Mouse (Mus musculus) adrenal gland, adult (tissue): ENCODE results near the gene Taf6l.

Source experiments
- DNase-seq, 2 experiments: peaks; one replicate each; pipeline ENCODE4 v3.0.0; 2022 to 2023; ENCODE audit warnings: low spot score in 1 of 2; ENCODE audit not compliant: inconsistent age in 2 of 2

Gene Taf6l

GRCm38 (mm10) chr19:8798264-8798946 is 12.2 kb upstream of the Taf6l start, which contains the start of gene Polr2g:
Gene Polr2g, minus strand, starts transcription at chr19:8798577.
- DNase-seq: peak; percentile 94 to 97

- DNase-seq: no peak
Observed at GRCm38 (mm10) chr19:8790171-8790570, 4.0 kb upstream of the Taf6l start.

- DNase-seq: peak in 1 of 2 experiments; percentile 47
Observed at GRCm38 (mm10) chr19:8789171-8789570, 3.0 kb upstream of the Taf6l start.

DNA sequence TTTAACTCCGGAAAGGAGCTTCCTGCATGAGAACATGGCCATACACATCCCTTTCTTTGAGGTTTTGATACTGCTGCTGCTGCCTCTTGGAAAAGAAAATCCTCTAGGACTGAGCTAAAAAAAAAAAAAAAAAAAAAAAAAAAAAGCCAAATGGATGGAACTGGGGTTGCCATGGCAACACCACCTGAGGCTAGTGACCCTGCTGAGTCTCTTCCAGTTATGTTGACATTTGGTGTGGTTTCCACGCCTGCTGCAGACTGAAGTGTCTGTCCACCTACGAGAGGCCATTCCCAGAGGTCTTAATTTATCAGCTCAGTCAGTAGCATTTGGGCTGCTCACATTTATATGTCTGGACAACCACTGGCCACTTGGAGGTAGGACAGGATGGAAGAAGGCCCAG is 2.3 kb upstream of the Taf6l start:
- DNase-seq: no peak

DNA sequence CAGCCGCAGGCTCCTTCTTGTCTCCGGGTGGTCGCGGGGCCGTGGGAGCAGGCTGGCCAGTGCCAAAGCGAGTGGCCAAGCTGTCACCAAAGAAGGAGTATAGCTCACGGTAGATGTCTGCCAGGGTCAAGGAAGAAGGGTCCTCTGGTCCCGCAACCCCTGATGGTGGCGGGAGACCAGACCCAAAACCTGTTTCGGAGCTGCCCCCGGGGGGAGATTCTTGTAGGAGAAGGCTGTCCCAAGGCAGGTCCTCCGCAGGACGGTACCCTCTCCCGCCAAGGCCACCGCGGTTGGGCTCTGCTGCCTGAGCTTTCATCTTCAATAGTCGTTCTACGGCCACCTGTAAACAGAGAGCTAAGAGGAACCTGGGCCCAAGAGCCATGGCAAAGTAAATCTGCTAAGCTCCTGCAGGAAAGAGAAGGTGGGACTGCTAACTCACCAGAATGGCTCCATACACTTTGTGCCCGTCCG is 11.2 kb downstream of the Taf6l start:
- DNase-seq: peak; percentile 61 to 82

GRCm38 (mm10) chr19:8774086-8774835 is 12.0 kb downstream of the Taf6l start, which contains the start of gene Tmem179b:
Gene Tmem179b, minus strand, starts transcription at chr19:8774467.
- DNase-seq: peak; percentile 96 to 99

- DNase-seq: peak in 1 of 2 experiments; percentile 54
Observed at GRCm38 (mm10) chr19:8773409-8773808, 12.8 kb downstream of the Taf6l start.

DNA sequence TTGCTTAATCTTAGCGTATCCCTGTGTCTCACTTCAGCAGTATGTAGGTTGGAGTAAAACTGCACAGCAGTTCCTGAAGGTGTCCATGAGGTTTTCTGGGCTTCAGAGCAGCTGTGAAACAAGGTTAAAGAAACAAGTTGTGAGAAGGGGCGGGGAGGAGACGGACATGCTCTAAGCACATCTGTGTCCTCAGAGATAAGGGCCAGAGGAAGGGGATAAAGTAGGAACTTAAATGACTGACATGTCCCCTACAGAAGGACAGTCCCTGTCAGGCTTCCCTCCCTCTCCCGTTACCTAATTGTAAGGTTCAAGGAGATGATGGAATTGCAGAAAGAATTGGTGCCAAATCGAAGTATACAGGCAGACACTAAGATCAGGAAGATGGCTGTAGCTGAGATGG is 13.2 kb downstream of the Taf6l start:
- no peak for DNase-seq

DNA sequence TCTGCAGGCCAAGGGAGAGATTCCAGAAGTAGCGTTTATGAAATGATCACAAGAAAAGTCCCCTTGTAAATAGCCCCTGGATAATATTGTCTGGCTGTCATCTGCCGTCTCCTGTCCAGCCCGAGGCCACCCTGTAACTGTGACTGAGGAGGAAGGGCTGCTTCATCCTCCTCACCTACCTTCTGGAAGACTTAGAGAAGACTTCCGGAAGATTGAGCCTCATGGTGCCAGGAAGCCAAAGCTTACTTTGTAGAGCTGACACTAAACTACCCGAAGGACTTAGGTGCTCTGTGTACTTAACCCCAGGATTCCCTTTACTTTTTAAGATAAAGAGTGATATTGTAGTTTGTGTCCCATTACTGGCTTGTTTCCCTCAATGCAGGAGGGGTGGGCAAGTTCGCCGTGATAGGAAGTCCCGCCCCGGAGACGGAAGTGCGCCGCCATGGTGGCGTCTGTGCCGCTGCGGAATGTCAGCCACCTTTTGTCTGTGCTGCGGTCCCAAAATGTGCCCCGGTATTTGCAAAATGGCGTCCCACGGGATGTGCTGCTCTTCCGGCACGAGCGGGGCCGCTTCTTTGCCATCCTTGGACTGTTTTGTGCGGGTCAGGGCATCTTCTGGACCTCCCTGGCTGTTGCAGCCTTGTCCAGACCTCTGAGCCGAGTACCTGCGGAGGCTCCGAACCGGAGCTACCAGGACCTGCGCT is 15.5 kb downstream of the Taf6l start, which contains the start of gene Tmem223:
Tmem223 (plus strand) TSS at position 430 of the 704 bp plus-strand sequence.
- DNase-seq: peak; percentile 86 to 95

DNA sequence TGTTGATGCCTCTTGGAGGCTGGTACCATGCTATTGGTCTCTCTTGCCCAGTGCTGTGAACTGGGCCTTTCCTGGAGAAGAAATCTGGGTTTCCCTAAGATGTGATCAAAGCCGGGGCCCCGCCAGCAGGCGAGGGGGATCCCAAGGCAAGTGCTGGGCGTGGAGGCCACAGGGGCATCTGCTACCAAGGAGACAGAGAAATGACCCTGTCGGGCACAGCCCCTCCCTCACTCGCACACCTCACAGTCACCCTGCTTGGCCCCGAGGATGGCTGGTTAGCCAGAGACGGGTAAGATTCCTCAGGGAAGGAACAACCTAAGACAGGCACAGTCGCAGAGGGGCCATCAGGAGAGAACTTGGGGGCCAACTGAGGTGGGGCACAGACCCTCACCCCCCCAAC is 20.7 kb downstream of the Taf6l start:
- DNase-seq: no peak

- no peak for DNase-seq
Observed at GRCm38 (mm10) chr19:8763276-8763675, 22.9 kb downstream of the Taf6l start.

DNA sequence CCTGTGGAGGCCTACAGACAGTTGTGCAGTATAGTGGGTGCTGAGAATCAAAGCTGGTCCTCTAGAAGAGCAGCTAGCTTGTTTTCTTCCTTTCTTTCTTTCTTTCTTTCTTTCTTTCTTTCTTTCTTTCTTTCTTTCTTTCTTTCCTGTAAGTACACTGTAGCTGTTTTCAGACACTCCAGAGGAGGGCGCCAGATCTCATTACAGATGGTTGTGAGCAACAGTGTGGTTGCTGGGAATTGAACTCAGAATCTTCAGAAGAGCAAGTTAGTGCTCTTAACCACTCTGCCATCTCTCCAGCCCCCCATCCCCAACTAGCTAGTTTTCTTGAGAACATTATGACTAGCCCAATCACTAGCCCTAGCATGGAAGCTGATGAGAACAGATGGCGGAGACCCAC is 25.5 kb downstream of the Taf6l start:
- no peak for DNase-seq

GRCm38 (mm10) chr19:8758899-8759298 is 27.3 kb downstream of the Taf6l start:
- no peak for DNase-seq

DNA sequence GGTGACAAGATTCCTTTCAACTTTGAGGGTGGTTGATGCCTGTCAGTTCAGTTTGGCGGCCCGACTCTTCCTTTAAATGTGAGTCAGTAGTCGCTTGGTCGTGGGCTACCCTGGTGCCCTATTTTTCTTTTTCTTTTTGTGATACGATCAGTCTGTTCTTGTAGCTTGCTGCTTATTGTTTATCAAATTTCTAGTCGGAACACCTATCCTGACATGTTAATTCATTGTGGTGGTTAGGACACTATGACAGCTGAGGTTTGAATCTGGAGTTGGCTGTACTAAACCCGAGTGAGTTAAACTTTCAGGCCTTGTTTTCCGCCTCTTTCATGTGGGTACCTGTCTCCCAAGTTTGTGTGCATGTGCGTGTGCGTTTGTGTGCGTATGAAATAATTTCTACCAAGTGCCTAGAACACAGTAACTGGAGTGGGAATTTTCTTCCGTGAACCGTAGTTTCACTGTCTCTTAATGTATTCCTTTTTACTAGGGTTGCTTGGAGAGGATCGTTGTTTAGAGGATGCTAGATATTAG is 28.7 kb downstream of the Taf6l start:
- no peak for DNase-seq

DNA sequence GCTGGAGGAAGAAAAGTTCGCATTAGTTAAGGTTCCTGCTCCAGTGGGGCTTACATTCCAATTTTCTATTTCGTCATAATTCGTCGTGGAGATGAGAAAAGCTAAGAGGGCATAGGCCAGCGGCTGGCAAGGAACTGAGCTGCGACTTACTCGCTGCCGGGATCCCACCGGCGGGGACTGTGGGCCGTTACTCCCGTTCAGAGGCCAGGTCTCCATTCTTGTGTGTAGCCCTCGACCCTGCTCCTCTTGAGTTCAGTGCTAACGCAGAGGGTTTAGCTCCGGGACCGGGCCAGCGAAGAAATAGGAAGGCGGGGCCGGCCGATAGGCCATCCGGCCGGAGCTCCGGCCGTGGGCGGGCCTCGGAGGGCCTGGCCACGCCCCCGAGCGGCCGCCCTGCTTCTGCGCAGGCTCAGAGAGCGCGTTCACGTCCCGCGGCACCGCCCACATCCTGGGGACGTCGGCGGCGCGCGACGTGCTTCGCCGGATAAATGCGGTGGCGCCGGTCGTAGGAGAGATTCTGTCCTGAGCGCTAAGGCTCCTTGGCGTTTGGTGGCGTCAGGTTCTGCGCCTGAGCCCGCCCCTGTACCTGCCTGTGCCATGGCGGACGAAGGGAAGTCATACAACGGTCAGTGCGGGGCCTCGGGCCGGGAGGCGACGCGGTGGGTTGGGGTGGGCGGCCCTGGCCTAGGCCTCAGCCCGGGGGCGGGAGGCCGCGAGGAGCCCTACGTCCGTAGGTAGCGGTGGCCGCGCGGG is 29.4 kb downstream of the Taf6l start, which contains the start of gene Nxf1:
Nxf1 (plus strand) TSS at position 439 of the 753 bp plus-strand sequence.
- peak; percentile 94 to 97 for DNase-seq

DNA sequence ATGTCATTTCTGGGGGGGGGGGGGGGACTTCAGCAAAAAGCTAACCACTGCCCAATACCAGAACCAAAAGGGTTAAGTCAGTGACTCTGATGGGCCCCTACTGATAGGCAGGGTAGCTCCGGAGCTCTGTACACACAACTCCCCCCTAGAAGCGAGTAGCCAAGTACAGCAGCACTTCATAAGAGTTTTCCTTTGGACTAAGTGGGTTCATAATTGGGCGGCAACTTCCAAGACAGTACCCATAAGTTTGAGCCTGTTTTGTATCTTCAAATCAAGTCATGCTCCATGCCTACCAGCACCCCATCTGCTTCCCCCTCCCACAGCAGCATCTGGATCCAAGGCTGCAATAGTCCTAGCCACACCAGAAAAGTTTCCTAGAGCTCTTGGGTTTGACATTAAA is 30.6 kb downstream of the Taf6l start:
- no peak for DNase-seq

- DNase-seq: no peak
Observed at GRCm38 (mm10) chr19:8747368-8747767, 38.8 kb downstream of the Taf6l start.

DNA sequence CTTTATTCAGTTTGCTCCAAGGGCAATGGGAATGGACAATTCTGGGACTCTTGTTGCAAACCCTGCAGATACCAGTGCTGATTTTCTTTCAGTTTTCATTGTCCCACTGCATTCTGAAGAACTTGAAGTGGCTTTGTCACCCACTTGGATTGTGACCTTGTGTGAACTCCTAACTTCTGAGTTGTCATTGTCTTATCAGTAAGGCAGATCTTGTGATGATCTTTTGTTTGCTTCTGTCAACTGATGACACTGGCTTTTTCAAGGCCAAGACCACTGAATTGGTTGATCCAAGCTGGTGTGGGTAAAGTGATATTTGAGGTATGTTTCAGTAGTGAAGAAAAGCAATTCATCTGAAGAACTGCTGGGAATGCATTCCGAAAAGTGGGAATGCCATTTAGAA is 40.8 kb downstream of the Taf6l start:
- peak in 1 of 2 experiments; percentile 53 for DNase-seq

DNA sequence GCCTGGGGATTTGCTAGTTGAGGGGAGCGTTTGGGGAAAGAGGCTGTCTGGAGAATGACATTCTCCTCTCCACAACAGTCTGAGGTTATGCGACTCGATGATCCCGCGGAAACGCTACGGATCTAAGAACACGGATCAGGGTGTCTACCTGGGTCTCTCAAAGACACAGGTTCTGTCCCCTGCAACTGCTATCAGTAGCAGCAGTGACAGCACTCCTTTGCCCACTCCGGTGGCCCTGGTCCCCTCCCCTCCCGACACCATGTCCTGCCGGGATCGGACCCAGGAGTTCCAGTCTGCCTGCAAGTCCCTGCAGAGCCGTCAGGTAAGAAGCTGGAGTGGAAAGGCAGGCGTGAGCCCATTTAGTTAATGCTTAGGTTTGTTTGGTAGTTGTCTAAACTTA is 44.0 kb downstream of the Taf6l start:
- peak in 1 of 2 experiments; percentile 44 for DNase-seq

DNA sequence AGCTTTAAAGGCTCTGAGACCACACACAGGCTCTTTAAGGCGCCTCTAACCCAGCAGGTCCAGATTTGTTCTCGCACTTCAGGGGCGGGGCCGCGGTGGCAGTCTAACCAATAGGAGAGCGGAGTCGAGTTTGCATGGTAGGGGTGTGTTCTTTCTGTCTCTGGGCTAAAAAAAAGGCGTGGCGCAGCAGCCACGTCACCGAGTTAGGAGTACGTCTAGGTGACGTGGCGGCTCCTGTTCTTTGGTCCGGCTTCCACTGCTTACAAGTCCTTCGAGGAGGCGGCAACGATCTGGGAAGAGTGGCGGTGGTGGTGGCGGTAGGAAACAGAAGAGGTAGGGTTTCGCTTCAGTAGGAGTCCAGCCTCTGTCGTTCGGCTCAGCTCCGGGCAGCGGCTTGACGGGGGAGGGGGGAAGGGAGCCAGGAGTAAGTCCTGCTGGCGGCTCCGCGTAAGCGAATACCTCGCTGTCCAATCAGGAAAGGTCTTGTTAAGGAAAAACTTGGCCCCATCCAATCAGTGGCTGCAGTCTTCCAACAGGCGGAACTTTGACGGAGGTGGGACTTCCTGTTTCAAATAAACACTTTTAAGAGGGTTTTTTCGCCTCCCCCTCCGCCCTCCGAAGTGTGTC is 44.9 kb downstream of the Taf6l start, which contains the start of gene Stx5a:
Stx5a (plus strand) TSS at position 171 of the 627 bp plus-strand sequence.
- peak; percentile 97 to 99 for DNase-seq
